Mouse (Mus musculus) 416B (cell line): ENCODE results near the gene Tlcd2.
"Not testable (repeated sequence)": the region's sequence is repeated elsewhere in the genome, so short reads cannot be mapped to it uniquely, and the experiment has no call there.

Source experiments
- DNase-seq: peaks from one replicate; pipeline ENCODE4 v3.0.0; 2011; ENCODE audit warnings: low read depth

The Tlcd2 gene

DNA sequence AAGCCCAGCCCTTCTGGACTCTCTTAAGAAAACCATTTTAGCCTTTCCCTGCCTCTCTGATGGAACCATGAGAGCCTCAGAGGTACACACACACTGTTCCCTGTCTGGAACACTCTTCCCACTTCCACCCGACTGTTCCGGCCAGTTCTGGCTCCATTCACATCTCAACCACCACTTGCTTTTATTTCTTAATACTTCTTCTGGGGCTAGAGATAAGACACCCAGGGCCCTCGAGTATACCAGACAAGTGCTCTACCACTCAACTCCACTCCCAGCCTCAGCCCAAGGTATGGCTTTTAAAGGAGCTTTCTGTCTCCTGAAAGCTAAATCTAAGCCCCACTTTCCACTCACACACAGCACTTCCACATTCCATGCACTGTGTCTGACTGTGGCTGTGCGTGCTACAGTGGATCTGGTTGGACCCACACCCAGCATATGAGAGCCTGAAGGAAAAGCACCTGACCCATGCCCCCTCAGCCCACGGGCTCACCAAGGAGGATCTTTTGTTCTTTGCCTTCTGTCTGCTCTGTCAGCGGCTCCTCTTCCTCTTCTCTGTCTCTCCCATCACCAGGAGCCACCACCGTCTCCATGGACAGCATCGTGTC is 11.1 kb upstream of the Tlcd2 start:
- DNase-seq, result peak; percentile 77

DNA sequence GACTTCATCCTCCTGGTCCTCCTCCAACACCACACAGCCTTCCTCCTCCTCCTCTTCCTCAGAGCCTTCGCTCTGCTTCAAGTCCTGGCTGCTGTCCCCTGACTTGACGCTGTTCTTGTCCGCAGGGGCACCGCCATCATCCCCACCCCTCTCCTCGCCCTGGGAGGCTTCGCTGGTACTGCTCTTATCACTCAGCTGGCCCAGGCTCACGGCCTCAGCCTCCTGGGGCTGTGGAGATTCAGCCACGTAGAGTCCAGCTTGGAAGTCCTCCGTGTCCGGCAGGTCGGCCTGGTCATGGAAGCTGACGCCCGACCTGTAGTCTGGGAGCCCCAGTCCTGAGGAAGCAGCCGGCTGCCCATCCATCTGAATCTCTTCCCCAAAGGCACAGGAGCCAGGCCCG is 10.6 kb upstream of the Tlcd2 start:
- DNase-seq, result no peak

DNA sequence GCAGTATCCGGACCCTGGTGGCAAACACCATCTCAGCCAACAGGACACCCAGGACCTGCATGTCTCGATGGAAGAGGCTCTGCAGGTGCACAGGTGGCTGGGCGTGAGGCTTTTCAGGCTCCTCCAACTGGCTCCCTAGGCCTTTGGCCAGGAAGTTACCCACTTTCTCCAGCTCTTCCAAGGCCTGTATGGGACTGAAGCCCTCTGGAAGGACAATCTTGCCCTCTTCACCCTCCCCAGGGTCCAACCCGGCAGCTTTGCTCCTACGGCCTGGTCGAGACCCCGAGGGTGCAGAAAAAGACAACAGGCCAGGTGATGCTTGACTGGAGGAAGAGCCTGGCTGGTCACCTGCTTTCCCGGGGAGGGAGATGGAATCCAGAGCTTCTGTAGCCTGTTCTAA is 9.4 kb upstream of the Tlcd2 start:
- no peak for DNase-seq

DNA sequence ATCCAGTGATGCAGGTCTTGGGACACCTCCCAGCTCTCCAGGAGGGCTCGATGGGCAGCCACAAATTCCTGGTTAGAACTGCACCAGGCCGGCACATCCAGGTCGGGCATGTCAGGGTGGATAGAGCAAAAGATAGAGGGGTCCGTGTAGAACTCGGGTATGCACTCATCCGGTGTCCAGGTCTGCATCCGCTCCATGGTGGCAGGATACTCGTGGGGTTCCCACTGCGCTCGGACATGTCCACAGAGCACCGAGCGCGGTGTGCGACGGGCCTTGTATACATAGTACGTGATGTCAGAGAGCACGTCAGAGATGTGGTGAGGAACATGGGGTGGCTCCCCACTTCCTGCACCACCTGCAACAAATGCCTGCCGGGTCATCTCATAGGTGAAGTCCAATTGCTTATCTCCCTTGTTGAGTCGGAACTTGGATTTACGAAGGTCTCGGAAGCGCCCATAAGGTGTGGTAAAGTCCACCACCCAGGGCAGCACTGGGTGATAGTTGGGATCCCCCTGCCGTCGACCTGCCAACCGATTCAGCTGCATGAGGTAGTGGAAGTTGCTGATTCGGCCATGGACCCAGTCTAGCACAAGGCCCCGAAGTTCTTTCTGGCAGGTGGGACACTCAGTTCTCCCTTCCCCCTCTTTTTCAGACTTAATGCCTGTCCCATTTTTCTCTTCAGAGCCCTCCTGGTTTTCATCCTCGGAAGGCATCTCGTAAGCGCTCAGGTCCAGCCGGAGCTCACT is 8.5 kb upstream of the Tlcd2 start:
- DNase-seq, result no peak

DNA sequence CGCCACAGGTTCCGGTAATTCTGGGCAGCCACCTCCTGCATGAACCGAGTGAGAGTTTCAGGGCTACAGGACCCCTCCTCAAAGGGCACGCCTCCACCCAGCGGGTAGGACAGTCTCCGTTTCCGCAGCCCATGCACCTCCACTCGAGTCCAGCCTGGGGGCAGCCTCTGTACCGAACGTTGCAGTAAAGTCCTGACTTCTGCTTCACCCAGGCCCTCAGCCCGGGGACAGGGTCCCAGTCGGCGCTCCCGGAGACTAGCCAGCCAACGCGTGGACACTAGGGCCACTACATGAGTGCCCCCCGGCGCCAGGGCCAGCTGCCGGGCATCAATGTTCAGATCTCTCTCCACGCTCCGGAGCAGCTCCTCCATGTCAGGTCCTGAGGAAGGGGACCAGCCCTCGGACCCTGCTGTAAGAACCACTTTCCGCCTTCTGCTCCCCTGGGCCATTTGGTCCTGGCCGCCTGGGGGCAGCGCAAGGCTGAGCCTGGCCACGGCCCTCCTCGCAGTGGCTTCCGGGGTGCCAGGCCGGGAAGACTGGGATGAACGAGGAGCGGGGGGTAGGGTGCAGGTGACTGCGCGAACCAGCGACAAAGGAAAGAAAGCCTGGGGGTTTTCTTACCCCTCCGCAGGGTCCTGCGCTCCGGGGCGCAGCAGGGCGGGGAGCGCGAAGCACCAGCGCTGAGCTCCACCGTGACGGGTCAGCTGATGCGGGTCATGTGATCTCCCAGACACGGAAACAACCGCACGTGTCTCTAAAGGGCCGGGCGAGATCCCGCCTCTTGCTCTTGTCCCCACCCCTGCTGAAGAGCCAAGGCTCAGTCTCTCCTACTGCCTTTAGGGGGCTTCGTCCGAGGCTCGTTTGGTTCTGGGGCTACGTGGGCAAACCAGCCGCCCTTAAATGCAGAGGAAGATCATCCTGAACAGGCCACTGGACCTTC is 7.3 kb upstream of the Tlcd2 start, which contains the start of gene Wdr81:
Gene Wdr81 (minus strand): TSS at position 727 of the 940 bp plus-strand sequence.
- peak; percentile 96 for DNase-seq

DNA sequence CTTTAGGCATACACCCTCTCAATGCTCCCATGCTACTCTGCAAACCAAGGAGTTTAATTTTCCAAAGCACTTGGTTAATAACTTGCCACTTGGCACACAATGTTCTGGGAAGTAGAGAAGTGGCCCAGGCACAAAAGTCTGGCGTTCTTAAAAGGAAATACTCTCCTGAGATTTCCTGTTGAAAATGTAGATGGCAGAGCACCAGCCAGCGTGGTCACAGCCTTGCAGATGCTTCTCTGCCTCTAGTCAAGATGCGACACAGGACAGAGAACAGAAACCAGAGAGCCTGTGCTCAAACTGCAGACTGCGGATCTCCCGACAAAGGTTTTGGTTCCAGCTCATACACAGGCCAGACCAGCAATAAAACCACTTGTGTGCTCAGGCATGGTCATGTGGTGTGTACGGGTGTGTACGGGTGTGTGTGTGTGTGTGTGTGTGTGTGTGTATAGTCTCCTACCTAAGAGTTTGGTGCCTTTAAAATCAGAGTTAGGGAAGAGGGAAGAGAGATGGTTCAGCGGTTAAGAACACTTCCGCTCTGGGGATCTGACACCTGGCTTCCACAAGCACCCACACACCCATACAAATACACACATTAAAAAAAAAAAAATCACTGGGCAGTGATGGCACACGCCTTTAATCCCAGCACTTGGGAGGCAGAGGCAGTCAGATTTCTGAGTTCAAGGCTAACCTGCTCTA is 6.3 kb upstream of the Tlcd2 start:
- peak; percentile 37 for DNase-seq

DNA sequence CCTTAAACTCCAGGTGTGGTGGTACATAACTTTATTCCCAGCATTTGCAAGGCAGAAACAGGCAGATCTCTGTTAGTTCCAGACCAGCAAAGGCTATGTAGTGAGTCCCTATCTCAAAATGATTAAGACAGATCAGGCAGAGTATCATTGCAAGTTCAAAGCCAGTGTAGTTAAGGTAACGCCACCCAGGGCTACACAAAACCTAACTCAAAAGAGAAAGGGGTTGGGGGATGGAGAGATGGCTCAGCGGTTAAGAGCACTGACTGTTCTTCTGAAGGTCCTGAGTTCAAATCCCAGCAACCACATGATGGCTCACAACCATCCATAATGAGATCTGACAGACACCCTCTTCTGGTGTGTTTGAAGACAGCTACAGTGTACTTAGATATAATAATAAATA is 5.5 kb upstream of the Tlcd2 start:
- DNase-seq, result not testable (repeated sequence)

DNA sequence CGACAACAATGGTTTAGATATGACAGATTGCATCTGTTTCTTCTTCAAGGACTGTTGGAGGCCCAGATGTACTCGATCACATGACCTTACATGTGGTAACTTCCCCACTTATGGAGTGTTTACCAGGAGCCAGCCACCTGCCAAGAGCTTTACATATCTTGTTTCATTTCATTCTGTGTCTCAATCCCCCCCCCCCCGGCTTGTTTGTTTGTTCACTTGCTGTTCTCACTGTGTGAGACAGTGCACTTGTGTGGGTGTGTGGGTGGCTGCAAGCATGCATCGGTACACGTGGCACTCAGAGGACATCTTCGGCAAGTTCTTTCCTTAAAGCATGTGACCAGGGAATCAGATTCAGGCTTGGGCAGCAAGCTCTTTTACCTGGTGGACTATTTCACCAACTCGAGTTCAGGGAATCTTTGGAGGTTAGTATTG is 5.1 kb upstream of the Tlcd2 start:
- DNase-seq, result peak; percentile 38

DNA sequence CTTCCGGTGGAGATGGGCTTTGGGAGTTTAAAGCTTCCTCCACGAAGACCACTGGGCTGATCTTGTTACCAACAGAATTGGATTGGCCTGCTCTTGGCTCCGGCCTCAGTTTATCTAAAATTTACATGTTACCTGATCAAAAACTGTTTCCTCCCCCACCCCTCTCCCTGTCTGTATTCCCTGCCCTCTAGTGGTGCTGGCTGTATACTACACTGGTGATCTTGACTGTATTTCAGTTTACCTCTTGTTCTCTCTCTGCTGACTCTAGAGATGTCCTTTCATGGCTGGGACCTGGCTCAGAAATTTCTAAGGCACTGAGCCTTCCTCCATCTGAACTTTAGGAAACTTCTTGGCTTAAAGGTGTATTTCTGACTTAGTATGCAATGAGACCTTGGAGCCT is 3.3 kb upstream of the Tlcd2 start:
- DNase-seq, result peak; percentile 82

DNA sequence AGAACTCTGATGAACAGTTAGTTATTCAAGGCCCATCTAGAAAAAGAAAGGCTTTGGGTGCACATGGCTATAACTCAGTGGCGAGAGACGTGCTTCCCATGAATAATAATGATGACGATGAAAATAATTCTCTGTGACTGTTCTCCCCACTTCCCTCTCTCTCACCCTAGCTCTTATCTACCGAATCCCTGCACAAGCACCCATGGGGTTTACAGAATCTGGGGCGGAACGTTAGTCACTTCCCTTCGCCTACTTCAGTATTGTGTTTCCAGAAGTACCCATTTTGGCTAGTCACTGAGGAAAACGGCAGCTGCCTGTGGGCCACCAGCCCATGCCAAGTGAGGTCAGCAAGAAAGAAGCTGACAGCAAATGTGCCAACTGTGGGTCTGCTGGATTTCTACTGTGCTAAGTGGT is 2.9 kb upstream of the Tlcd2 start:
- DNase-seq, result peak; percentile 97

DNA sequence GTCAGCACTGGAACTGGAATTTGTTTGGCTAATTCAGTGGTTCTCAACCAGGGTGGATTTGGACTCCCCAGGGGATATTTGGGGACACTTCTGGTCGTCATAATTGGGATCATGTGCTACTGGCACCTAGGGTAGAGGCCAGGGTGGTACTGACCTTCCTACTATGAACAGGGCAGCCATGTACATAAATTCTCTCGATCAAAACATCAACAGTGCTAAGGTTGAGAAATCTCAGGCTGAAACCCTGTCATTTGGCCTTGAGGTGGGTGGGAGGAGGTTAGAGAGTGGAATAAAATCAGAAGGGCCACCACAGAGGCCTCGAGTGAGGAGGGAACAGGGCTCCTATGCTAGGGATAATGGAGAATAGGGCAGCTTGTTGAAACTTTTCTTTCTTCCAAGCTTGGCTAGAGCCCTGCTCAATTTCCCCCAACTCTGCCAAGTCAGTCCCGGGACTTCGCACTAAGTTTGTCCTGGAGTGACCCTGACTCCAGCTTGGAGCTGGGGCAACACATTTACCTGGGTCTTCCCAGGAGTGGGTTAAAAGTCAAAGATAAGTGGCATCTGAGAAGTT is 2.3 kb upstream of the Tlcd2 start:
- peak; percentile 66 for DNase-seq

DNA sequence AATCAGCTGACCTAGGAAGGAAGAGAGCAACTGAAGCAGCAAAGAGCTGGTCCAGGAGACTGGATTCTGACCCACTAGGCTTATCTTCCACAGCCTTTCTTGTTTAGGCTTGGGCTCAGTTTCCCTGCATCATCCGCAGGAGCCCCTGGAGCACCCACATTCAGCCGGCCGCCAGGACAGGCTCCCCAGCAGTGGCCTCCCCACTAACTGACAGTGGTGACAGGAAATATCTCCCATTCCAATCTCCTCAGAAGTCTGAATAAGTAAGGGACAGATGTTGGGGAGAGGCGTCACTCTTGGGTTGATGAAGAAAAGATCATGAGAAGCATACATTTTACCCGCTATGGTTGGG is 1.8 kb upstream of the Tlcd2 start:
- no peak for DNase-seq

DNA sequence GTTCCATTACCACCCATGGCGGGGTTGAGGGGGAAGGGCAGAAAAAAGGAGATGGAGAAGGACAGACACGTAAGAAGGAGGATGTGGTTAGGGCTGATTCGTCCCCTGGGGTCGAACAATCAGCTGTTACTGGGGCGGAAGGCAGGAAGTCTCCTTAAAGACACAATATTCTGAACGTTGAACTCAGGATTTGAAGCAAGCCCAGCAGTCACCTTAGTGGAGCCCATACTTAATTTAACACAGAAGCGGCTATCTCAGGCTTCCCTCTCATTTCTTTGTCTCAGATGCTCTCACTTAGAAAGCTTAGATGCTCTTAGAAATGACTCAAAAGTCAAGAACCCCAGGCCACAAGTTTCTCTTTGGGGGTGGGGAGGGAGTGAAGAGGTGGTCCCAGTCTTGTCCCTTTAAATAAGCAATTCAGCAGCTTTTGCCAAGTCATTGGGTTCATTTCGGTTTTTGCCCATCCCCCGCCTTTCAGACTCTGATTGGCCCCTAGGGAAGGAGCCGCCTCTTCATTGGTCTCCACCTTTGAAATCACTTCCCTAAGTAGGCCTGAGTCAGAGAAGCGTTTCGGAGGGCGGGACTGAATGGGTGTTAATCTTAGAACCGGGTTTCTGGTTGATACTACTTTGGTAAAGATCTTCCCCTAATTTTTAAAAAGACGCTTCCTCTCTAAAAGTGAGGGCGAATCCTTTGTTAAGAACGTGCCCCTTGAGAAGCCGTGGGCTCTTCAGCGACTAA is 1.2 kb upstream of the Tlcd2 start:
- peak; percentile 99 for DNase-seq

DNA sequence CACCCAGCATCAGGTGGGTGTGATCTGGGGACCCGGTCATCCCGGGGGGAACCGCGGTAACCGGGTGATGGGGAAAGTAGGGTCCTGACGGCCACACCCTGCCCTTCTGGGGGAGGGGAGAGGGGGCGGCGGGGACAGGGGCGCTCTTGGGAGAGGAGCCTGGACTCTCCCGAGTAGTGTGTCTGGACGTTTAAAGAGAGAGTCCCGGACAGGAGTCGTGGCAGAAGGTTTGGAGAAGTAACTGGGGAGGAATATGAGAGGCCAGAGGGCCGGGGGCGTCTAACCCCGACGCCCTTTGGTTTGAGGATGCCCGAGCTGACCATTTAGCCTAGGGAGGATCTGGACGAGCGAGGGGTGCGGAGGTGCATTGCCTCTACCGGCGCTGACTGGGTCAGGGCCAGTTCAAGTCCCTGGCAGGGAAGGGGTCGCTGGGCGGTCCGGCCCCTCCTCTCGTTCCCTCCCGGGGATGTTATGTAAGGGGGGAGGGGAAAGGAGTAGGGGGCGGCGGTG is 283 bp downstream of the Tlcd2 start:
- DNase-seq, result no peak

DNA sequence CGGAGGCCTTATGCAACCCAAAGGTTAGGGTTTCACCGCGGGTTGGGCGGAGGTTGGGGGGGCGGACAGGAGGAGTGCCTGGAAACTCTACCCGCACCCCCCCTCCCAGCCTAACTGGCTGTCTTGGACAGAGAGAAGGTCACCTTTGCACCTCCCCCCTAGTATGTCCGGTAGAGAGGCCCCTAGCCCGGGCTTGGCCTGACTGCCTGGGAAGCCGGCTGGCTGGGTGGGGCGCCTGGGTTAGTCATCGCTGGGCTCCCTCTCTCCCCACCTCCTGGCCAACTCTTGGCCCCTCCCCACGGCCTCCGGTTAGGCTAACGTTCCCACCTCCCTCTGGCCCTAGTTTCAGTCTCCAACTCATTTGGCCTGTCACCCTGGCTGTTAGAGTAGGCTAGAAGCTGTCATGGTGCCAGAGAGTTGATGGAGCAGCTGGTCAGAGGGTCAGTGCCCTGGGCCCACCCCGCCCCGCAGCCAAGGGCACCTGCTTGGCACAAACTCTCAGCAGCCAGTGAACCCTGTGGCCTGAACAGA is 803 bp downstream of the Tlcd2 start:
- DNase-seq, result peak; percentile 88

DNA sequence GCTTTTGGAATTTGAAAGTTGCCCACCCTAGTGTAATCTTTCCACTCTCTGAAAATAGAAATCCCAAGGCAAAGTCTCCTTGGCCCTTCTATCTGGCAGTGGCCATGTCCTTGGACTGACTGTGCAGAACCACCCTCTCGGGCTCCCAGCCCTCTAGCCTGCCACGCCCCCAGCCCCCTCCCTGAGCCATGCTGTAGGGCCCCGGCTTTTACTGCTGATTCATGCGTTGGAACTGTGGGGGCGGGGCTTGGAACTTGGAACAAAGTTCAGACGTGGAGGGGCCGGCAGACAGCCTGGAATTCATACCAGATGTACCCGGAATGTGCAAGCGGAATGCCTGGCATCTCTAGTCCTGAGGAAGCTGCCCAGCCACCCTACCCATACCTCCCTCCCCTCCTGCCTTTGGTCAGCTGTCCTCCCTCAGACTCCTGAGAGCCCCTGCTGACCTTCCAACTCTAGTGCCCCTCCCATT is 1.4 kb downstream of the Tlcd2 start:
- peak; percentile 84 for DNase-seq

DNA sequence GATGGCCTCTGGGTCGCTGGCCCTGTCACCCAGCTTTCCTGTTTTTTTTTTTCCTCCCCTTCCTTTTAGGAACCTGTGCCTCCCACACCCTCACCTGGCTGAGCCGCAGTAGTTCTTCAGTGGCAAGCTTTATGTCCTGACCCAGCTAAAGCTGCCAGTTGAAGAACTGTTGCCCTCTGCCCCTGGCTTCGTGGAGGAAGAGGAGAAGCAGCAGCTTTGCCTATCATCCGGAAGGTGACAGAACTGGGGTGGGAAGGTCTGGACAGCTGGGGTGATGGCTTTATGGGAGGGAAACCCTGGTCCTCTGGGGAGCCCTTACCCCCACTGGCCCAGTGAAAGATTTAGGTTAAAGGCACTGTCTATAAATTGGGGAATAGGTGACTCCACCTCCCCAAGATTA is 2.1 kb downstream of the Tlcd2 start:
- no peak for DNase-seq

DNA sequence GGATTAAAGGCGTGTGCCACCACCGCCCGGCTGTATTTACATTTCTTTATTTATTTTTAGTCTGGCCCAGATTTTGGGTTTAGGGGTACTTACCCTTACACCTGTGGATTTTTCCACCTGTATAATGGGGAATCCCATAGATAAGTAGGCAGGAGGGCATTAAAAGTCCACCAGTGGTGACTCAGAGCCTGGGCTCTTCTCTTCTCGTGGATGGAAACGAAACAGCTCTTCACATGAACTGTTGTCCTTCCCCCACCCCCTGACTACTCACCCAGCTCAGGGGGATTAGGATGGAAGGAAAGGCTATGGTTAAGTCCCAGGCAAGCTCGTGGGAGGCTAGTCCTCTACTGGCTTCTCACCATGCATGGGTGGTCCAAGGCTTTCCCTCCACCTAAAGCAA is 2.9 kb downstream of the Tlcd2 start:
- DNase-seq, result no peak

DNA sequence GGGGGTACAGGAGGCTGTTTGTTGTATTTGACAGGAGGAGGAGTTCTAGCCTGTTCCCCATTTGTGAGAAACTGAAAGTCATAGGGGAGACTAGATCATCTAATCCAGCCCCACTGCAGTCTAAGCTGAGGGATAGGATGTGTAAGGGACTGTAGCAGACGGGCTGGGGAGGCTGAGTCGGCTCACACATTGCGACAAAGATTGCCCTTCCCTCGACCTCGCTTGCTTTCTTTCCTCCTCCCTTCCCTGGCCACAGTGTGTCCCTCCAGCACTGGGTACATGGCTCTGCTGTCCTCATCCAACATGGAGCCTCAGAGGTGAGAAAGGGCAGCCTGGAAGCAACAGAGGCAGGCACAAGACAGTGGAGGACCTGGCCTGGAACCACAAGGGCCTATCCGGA is 3.5 kb downstream of the Tlcd2 start:
- no peak for DNase-seq

DNA sequence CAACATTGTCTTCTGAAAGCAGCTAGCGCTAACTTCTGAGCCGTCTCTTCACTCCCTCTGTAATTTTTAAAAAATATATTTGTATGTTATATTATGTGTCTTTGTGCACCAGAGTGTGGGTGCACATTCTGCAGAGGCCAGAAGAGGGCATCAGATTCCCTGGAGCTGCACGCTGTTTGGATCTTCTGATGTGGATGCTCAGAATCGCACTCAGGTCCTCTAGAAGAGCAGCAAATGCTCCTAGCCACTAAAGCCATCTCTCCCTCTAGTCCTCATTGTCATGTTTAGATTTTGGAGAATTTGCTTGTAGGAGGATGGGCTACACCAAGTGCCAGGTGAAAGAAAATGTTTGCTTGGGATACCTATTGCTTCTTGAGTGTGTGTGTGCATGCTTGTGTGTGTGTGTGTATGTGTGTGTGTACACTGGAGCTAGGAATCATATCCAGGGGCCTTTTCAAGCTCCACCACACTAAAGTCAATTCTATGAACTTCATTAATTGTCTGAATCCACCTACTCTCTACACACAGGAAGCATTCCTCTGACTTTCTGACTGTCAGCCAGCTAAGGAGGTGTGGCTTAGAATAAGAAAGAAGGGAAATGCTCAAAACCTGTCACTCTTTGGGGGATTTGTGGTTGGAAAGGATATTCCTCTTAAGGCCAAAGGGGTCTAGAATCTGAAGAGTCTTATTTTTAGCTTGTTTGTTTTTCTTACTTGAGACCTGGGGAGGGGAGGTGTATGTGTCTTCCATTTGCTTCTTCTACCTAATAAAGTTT is 5.4 kb downstream of the Tlcd2 start:
- DNase-seq, result no peak
